Mouse (Mus musculus) kidney, adult 9 months (tissue): ENCODE results near the gene Ldlrap1.

Source experiments
- DNase-seq: peaks from one replicate; pipeline ENCODE4 v3.0.0; 2022

The Ldlrap1 gene

DNA sequence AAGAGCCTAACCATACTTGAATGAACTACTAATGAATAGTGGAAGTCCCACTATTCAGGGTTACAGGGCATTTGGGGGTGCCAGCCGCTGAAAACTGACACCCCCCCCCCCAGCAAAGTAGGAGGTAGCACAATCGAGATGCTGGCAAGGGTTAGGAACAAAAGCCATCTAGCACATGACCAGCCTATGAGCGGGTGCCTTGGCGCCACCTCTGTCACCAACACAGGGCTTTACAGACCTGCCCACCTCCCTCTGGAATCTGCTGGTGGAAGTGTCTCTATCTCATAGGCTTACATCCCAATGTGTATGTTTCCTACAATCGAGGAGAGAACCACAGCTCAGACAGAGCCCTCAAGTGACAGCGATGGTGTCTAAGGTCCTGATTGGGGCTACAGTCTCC, 17.0 kb downstream of the Ldlrap1 start:
- no peak for DNase-seq

GRCm38 (mm10) chr4:134750263-134750662, 17.6 kb downstream of the Ldlrap1 start:
- no peak for DNase-seq

DNA sequence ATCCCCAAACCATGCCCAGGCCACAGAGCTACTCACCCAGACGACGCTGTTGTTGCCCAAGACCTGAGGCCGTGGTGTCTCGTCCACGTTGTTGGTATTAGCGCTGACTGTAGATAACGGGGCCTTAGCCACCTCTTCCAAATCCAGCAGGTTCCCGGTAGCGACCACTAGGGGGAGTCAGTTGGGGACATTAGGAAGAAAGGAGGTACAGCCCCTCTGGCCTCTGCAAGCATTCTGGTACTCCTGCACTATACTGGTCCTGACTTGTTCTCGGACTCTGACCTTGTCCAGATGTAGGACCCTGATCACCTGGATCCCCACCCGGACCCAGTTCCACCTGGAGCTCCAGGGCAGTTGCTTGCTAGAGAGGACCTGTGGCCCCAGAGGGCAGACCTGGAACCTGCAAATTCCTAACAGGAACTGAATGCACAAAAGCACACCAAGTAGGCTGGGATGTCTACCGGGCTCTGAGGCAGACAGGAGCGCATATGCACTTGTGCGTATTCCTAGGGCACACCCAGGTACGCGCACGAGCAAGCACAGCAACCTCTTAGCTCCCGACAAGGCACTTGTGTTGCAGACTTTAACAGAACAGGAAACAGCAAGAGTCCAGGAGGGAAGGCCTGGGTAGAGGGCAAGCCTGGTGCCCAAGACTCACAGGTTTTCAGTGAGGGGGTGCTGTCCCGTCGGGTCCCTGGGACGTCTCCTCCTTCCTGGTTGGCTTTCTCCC, 18.4 kb downstream of the Ldlrap1 start:
- peak; percentile 27 for DNase-seq

DNA sequence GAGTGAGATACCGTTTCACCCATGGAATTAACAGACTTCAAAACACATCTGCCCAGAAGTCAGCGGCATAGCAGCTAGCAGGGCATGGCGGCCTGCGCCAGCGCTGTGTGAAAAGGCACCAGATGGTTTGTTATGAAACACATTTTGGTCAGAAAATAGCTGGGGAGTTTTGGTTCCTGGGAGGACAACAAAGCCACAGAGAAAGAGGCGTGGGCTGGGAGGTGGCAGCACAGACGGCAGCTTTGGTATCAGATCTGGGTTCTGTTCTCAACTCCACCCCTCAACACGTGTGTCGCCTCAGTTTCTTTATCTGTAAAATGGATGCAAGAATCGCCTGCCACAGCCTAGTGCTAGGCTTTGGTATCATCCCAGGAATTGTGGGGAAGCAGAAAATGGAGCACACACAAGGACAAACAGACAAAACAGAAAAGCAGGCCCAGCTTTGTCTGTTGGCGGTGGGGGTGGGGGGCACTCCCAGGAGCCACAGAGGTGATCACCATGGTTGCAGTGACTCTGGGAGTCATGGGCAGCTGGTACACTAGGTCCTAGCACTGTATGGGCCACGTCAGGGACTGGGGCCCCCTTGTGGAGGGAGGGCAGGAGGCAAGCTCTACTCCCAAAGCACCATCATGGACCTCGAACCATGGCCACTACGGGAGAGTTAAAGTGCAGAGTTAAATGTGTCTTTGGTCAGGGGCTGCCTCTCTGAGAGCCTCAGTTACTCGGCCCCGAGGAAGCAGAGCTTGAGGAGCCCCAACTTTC, 21.7 kb downstream of the Ldlrap1 start:
- no peak for DNase-seq

DNA sequence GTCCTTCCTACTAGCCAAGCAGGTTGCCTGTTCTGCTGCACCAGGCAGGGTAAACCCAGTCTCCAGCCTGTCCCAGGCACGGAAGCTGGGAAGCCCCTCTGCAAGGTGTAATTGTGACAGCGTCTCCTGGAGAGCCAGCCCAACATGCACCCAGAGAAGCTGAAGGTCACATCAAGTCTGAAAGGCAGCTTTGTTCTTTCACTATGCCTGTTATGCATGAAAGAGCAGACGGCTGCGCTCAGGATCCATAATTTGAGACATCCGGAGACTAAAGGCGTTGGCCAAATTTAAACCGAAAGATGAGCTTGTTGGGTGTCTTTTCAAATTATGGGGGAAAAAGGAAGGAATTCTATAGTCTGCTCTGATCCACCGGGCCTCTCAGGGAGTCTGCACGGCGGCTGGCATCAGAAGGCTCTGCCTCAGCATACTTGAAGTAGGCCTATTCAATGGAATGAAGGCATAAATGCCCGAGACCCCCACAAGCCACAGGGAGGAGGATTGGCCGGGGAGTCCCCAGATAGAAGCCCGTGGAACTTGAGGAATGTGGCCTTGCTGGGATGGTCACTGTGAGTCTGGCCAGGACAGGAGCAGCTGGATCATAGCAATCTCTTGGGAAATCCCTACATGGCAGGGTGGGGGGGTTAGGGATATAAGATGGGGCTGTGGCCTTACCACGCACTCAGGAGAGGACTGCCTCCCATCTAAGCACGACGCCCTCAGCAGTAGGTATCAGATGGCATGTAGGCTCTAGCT, 23.8 kb downstream of the Ldlrap1 start:
- no peak for DNase-seq

DNA sequence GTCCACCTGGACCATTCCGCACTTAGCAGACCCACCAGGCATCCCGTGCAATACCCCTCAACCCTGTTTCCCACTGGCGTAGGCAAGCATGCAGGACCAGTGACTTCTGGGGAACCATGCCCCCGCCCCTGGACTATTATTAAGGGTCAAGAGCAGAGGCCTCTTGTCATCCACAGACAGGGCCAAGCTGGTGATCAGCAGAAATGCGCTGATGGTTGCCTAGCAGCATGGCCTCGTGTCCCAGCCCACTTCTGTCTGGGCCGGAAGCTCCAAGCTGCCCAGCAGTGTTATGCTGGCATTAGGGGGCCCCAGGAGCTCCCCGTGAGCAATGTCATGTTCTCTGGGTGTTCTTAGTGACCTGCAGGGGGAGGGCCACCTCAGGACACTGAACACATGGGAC, 25.9 kb downstream of the Ldlrap1 start:
- DNase-seq: no peak

GRCm38 (mm10) chr4:134740186-134740585, 27.6 kb downstream of the Ldlrap1 start:
- no peak for DNase-seq

GRCm38 (mm10) chr4:134739530-134739929, 28.3 kb downstream of the Ldlrap1 start:
- no peak for DNase-seq

GRCm38 (mm10) chr4:134737365-134737910, 30.4 kb downstream of the Ldlrap1 start:
- no peak for DNase-seq

GRCm38 (mm10) chr4:134736147-134736546, 31.7 kb downstream of the Ldlrap1 start:
- no peak for DNase-seq

GRCm38 (mm10) chr4:134734629-134735081, 33.2 kb downstream of the Ldlrap1 start:
- no peak for DNase-seq

GRCm38 (mm10) chr4:134734038-134734628, 33.7 kb downstream of the Ldlrap1 start:
- DNase-seq: peak; percentile 52

DNA sequence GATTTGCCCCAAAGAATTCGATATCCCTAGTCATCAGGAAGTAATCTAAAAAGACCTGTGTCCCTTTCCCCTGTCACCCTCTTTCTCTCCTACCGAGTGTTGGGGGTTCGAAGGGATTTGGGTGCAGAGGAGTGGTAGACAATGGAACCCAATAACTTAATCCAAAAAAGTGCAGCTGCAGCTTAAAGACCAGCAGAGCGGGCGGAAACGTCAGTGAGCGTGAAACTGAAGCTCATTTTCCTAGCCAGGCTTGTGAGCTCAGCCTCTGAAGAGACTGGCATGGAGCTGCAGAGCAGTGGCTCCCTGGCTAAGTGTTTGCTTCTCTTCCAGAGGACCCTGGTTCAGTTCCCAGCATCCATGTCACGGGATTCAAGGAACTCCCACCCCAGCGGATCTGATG, 34.5 kb downstream of the Ldlrap1 start:
- DNase-seq: no peak

DNA sequence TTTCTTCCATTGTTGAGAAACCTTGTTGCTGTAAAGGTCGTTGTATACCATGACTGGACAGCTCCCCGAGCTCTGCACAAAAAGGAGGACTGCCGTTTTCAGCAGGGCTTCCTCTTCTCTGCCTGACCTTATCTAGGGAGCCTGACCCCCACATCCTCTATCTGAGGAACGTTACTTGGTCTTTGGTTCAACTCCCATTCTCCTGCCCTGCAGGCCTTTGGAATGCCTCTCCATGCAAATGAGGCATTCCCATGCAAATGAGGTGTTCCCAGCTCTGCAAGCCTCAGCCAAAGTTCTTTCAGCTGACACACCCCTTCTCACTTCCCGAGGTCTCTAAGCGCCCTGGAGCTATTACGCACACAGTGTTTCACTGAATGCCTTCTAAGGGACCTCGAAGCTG, 37.7 kb downstream of the Ldlrap1 start:
- DNase-seq: peak; percentile 56

- peak; percentile 37 for DNase-seq
Observed at GRCm38 (mm10) chr4:134725735-134726345, 42.0 kb downstream of the Ldlrap1 start.

DNA sequence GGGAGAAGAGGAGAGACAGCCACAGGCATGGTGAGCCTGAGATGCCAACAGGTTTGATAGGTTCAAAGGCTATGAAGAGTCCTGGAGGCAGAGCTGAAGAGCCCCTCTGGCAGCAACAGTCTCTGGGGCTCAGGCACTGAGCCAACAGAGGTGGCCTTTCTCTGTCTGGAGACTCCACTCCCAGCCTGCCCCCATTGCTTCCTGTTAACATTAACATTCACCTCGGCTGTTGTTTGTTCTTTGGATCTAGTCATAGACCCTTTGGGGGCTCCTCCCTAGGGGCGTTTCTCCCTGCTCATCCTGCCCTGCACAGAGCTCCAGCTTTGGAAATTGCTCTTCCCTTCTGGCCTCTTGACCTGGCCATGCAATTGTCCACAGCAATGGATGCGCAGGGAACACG, 42.9 kb downstream of the Ldlrap1 start:
- DNase-seq: no peak

GRCm38 (mm10) chr4:134723251-134723650, 44.6 kb downstream of the Ldlrap1 start:
- no peak for DNase-seq

- no peak for DNase-seq
Observed at GRCm38 (mm10) chr4:134721076-134721475, 46.7 kb downstream of the Ldlrap1 start.

- no peak for DNase-seq
Observed at GRCm38 (mm10) chr4:134720371-134720770, 47.5 kb downstream of the Ldlrap1 start.

DNA sequence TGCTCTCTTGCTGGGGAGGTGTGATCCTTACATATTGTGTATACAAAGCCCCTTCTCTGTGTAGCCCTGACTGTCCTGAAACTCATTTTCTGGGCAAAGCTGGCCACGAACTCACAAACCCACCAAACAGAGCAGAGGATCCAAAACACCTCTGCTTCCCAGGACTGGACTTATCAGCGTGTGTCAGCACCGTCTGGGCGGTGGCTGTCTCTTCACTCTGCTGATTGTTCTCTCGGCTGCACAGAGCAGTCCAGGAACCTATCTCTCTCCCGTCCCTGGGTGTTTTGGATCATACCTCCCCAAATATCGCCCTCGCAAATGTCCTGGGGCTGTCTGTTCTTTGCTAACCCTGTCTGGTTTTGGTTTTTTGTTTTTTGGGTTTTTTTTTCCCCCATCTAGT, 48.3 kb downstream of the Ldlrap1 start:
- DNase-seq: no peak

DNA sequence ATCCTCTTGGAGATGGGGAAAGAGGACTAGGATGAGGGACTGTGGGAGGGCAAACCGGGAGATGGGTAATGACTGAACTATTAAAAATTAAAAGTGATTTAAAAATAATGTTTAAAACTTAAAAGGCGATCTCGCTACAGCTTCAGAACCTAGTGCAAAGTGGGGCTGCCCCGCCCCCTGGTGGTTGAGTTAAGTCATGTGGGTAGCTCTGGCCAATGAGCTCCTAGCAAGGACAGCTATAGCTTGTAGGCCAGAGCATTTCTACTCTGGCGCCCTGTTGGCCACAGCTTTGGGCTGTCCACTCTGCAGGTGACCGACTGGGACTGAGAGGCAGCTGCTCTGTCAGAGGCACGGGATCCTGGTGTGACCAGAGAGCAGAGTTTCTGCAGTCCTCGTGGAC, 53.9 kb downstream of the Ldlrap1 start:
- peak; percentile 81 for DNase-seq

DNA sequence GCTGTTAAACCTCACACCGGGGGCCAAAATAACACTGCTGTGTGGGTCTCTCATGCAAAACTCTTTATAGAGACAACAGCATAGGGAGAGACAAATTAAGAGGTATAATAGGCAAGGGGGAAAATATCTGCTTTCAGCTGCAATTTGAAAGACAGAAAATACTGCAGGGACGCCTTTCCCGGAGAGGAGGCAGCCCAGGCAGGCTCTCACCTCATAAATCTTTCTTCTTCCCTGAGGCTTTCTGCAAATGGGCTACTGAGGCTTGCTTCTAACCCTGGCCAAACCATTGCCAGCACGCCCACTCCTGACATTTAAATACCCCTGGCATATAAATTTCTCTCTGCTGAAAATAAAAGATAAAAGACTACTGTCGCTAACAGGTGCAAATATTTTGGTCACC, 62.5 kb downstream of the Ldlrap1 start:
- no peak for DNase-seq
